Mouse (Mus musculus) fibroblast of lung, adult 2 months (primary cell): ENCODE data around the gene Lmx1b.

Source experiments
- DNase-seq: peaks from one replicate; pipeline ENCODE4 v3.0.0-alpha.2; 2011; ENCODE audit warnings: low read depth

Gene Lmx1b

DNA sequence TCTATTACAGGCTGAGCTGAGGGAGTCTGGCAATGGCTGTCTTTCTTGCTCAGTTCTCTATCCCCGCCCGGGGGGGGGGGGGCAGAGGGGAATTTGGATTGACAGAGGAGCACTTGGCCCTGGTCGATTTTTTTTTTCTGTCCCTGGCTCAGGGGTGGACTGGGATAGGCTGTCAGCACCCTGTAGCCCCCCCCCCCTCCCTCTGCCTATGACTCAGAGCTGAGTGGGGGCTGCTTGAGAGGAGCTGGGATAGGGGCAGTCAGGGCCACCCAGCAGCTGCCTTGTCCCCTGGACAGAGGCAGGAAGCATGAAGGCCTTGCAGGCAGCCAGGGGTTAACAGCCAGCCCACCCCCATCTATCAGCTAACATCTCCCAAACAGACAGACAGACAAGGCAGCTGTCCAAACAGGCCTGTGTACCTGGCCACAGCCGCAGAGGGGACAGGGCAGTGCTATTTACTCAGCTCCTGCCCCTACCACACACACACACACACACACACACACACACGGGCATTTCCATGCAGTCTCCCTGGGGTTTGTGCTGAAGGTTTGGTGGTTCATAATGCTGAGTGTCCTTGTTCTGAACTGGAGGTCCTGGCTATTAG, 57.8 kb downstream of the Lmx1b start:
- no peak for DNase-seq

DNA sequence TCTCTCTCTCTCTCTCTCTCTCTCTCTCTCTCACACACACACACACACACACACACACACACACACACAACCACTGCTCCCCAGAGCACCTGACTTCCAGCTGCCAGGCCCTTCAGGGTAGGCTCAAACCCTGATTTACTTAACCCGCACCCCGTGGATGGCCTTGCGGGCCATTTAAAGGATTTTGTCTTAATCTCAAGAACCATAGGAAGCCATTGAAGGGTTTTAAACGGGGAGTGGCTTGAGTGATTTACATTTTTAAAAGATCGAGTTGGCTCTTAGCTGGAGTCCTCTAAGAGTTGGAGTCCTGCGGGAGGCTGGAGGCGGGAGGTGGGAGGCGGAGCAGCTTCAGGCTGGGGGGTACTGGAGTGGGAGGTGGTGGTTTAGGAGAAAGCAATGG, 58.4 kb downstream of the Lmx1b start:
- DNase-seq = no peak

DNA sequence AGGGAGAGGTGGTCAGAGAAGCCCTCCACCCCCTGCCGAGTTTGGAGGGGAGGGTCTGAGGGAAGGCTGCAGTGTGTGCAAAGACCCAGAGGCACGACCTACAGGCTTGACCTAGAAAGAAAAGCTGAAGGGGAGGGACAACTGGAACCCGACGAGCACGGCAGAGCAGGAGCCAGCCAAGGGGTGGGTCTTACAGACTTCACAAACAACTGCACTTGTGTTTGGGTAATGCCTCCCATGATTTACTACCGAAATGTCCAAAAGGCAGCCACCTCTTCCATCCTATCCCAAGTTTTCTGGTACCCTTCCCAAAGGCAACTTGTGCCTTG, 58.9 kb downstream of the Lmx1b start:
- DNase-seq = no peak

DNA sequence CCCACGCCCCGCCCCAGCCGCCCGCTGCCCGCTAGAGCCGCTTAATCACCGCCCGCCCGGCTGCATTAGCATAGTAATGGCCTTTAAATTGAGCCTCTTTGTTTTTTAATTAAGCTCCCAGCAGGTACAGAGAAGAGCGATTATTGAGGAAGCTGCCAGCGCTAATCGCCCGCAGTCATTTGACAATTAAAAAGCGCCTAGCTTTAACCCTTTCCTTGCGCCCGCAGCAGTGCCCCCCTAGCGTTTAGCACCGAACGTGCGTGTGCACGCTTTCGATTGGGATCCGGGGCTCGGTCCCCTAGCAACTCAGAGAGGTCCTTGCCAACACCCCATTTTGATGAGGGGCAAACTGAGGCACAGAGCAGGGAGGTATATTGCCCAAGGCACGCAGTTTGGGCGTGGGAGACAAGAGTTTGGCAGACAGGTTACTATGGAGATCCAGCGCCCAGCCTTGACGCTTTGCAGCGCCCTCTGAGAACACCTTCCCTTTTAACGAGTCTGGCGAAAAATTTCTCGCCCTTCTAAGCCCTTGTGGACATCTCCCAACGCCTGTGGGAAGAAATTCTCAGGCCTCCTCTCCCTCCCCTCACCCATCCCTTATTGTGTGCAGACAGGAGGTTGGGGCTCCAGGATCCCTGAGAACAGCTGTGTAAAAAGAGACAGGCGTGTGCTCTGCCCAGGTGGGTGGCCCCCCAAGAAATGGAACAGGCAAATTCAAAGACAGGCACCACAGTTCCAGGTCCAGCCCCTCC, 59.4 kb downstream of the Lmx1b start:
- DNase-seq = no peak

DNA sequence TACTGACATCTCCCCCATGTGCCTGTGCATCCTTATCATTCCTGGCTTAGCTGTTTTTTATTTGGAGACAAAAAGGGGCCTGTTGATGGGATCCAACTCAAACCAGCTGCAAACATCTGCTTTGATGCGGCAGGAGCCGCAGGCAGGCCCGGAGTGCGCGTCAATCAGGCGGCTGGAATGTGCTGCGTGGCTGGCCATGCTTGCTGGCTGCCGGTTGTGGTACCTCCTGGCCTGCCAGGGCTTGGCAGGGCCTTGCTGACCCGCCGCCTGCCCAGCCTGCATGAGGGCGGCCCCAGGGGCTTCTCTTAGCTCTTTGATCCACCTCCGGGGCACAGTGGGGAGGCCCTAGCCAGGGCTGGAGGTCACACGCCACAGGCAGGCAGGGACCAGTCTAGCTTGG, 64.9 kb downstream of the Lmx1b start:
- no peak for DNase-seq

DNA sequence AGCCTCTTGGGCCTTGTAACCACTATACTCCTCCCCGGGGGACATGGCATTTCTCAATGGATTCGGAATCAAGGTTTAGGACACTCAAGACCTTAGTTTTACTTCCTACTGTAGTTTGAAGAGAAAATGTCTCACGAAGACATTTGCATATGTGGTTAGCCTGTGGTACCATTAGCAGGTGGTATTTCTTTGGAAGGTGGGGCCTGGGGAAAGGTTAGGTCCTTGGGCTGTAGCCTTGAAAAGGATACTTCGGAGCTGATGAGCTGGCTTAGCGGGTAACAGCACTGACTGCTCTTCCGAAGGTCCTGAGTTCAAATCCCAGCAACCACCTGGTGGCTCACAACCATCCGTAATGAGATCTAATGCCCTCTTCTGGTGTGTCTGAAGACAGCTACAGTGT, 67.2 kb downstream of the Lmx1b start:
- DNase-seq = no peak

DNA sequence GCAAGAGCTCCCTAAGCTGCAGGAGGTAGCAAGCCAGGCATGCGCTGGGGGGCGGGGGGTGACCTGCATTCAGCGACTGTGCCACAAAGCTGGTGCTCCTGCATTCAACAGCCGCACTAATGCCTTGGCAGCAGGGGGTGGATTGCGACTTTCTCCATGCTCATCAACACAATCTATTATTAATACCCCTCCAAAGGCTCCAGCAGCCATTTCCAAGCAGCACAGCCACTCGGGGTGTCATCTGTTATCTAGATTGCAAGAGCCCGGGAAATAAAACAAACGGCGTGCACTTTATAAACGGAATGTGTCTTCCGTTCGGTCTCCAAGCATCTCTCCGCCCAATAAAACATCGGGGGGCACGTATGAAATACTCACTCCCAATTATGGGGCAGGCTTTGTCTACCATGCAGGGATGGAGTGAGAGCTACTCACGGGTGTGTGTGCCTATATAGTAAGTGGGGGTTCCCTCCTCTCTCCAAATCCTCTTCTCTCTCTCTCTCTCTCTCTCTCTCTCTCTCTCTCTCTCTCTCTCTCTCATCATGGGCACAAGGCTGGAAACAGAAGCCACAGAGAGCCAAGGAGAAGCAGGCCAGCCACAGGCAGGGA, 69.0 kb downstream of the Lmx1b start:
- no peak for DNase-seq

DNA sequence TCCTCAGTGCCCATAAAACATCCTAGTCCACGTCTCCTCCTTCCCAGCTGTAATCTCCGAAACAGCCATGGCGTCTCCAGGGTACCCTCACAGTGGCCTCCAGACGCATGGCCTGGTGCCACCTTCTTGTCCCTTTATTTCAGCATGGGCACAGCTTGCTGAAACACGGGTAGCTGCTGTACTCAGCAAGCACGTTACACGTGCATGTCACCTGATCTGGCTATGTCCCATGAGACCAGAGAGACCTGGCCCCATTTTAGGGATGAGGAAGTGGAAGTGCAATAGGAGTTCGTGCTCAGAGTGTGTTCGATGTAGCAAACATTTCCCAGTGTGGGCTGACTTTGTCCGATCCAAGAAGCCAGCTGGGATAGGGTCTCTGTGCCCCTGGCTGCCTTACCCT, 70.6 kb downstream of the Lmx1b start:
- DNase-seq = no peak

DNA sequence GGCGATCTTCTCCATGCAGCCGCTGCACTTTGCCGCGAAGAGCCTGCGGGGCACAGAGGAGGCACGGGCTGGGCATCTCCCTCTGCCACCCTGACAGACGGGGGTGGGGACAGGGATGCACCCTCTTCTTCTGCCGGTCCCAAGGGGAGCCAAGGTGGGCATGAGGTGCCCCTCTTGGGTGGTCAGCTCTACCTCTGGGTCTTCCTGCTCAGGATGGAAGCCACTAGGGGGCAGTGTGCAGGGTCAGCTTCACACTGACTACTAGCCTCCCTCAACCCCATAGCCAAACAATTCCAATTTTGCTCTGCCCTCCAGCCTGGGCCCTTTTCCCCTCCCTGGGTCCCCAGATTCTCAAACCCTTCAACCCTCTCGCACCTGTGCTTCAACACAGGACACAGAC, 71.1 kb downstream of the Lmx1b start:
- DNase-seq = no peak

DNA sequence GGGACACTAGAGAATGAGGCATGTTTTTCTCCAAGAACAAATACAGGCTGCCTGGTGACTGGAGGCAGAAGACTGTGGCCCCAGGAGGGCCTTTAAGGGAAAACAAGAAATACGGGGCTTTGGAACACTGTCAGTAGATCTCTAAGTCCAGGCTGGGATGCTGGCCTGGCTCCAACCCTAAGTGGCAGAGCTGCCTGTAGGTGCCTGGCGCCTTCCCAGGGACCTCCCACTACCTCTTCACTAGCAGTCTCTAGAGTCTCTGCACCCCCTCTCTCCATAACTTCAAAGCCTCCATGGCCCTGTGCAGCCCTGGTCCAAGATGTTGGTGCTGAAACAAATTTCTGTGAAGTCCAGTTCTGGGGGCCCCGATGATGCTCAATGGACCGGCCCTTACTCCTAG, 74.4 kb downstream of the Lmx1b start:
- no peak for DNase-seq

DNA sequence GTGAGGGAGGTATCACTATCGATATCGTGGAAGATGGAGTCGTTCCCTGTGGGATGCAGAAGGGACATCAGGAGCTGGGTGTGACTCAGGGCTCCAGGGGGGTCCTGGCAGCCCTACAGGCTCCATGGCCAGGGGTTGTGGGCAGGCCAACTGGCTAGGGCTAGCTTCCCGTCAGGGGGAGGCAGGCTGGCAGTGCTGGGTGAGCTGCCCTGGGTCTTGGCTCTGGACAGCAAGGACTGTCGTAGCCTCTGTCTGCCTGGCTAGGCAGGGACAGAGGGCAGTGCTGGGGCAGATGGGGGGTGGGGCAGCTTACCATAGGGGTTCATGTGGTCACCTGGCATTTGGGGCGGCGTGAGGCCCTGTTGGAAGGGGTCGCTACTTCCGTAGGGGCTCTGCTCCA, 75.6 kb downstream of the Lmx1b start:
- no peak for DNase-seq

DNA sequence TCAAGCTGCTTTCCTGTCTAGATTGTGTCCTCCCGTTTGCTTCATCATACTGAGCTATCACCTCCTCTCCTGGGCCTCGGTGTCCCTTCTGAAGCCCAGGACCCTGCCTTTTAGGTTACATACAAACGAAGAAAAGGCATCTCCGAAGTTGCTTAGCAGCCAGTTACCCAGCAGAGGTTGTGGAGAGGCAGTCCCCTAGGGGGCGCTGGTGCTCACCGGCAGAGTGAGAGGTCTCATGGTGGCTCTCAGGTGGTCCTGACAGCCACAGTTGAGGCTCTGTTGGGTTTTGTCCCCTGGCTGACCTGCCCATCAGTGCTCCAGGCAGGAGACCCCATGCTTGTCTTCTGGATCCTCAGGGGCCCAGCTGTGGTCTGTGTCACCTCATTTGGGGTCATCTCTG, 80.6 kb downstream of the Lmx1b start:
- DNase-seq = no peak

DNA sequence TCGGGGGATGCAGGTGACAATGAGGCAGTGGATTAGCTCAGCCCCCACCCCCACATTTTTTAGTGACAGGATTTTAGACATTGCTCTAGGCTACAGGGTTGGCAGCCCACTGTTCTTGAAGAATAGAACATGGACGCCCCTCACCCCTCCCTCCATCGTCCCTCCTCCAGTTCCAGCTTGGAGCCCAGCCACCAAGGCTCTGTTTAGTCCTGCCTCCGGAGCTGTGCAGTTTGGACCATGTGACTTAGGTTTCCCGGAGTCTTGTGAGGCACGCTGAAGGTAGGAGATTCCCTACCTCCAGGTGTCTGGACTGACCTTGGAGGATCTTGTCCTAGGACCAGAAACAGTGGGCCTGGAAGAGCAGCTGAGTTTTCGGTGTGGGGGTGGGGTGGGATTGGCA, 81.0 kb downstream of the Lmx1b start:
- DNase-seq = no peak

DNA sequence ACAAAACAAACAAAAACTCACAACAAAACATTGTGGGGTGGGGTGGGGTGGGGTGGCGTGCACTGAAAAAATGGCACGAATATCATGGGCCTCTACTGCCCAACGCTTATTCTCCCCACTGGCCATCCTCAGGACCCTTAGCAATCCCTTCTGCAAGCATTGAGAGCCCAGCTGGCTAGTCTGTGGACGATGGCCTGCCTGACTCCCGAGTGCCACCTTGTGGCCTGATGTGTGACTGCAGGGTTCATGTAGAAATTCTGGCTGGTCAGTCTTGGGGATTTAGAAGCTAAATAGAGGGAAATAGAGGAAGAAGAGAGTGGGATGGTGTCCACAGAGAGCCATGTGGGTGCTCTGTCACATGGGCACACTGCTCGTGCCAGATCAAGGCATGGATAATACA, 82.1 kb downstream of the Lmx1b start:
- DNase-seq = peak; percentile 26

DNA sequence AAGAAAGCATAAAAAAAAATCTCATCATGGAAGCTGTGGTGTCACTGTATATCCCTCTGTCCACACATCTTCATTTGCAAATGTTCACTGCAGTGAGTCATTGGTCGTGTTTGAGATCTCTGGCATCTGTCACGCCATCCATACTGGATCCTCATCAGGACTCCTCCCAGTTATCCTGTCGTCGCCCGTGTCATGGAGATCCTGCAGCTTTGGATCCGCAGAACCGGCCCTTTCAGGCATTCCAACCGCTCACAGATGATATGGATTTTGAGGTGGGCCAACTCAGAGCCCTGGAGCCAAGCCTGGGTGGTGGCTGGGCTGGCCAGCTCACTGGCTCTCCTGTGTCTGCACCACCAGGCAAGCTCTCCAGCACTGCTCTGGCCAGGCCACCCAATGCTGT, 84.7 kb downstream of the Lmx1b start:
- peak; percentile 10 for DNase-seq

DNA sequence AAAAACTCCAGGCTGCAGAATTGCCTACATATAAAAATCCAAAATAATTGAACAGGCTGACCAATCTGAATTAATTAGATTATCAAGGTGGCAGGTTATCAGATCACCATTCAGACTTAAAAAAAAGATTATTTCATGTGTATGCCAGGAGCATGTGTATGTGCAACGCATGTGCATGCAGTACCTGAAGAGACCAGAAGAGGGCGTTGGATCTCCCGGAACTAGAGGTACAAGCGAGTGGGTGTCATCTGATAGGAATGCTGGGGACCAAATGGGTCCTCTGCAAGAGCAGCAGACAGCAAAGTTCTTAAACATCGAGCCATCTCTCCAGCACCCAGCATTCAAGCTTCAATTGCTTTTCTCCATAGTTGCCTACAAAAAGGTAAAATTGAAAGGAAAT, 87.6 kb downstream of the Lmx1b start:
- DNase-seq = no peak

DNA sequence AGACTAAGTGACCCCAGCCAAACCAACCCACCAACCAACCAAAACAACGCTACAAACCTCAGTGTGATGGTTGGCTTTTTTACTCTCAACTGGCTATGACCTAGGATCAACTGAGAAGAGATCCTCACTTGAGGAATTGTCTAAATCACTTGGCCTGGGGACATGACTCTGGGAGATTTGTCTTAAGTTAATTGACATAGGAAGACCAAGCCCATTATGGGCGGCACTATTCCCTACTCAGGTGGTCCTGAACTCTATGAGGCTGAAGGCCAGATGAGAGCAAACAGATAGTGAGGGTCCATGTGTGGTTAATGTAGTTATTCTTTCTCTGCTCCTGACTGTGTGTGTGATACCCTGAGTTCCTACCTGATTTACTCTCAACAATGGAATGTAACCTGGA, 92.7 kb downstream of the Lmx1b start:
- DNase-seq = no peak

DNA sequence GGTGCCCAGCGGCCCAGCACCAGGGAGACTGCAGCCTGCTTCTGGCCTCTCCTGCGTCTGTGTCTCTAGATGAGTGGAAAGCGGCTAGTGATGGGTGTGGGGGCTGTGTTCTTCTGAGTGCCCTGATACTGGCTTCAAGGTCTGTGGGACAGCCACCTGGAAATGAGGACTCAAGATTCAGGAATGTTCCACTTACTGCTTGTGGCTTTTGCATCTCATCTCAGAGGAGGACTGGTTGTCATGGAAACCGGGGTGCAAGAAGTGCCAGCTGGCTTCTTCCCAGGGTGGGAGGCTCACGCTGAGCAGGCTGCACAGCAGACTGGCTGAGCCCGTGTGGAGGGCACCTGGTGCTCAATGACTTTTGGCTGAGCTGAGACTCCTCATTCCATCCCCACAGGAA, 93.4 kb downstream of the Lmx1b start:
- peak; percentile 36 for DNase-seq

DNA sequence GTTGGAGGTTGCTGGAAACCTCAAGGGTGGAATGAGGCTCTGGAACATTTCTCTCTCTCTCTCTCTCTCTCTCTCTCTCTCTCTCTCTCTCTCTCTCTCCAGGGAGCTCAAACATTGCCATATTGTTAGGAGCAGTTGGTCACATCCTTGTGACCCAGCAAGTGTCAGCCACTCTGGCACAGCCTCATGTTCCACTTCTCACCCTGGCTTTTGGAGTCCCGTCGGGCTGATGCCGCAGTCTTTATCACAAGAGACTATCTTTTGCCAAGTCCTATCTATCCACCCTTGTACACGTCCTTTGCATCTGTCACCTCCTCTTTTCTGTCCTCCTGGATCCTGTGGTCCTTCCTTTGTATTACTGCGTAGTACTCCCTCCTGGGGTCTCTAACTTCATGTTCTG, 94.3 kb downstream of the Lmx1b start:
- DNase-seq = no peak

DNA sequence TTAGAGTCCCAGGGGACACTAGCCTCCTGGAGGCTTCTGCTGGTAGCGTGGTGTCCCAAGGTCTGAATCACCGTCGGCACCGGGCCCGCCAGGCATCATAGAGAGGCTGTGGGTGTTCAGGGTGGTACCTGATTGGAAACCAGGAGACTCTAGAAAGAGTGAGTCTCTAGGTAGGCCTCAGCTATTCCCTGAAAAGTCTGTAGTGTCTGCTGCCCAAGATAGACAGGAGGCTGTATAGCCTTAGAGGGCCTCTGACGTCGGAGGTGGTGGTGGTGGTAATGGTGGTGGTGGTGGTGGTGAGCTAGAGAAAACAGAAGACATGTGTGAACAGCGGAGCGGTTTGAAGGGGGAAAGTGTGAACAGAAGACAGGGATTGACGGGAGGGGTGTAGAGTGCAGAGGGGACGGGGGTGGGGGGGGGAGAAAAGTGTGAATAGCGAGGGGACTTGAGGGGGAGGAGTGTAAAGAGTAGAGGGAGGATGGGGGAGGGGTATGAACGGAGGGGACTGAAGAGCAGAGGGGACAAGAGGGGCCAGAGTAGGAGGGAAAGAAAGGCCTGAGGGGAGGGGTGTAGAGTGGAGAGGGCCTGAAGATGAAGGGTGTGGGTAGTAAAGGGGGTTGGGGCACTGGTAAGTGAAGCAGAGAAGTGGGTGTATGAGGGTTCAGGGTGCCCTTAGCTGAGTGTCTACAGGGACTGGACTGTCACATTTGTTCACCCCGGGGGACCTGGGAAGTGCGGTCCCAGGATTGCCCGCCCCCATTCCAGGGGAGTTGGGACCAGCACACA, 95.3 kb downstream of the Lmx1b start:
- DNase-seq = no peak

DNA sequence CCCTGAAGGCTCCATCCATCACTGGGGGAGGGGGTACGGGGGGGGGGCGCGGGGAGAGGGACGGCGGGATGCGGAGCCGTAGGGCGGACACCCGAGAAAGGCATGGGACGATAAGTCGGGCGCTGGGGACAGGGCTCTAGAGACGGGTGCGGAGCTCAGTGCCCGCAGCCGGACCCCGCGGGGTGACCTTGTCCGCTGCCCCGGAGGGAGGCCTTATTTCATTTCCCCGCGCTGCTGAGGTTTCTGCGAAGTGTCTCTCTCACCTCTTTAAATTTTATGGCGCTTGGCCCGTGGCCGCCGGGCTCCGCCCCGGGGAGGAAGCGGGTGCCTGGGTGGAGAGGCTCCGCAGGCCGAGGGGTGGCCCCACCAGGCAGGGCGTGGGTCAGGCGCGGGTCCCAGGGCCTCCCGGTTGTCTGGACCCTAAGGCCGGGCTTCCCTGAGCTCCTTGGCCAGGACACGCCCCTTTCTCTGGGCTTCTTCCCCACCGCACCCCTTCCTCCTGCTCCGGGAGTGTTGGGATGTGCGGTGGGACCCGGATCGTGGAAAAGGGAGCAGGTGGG, 96.0 kb downstream of the Lmx1b start:
- DNase-seq = no peak

DNA sequence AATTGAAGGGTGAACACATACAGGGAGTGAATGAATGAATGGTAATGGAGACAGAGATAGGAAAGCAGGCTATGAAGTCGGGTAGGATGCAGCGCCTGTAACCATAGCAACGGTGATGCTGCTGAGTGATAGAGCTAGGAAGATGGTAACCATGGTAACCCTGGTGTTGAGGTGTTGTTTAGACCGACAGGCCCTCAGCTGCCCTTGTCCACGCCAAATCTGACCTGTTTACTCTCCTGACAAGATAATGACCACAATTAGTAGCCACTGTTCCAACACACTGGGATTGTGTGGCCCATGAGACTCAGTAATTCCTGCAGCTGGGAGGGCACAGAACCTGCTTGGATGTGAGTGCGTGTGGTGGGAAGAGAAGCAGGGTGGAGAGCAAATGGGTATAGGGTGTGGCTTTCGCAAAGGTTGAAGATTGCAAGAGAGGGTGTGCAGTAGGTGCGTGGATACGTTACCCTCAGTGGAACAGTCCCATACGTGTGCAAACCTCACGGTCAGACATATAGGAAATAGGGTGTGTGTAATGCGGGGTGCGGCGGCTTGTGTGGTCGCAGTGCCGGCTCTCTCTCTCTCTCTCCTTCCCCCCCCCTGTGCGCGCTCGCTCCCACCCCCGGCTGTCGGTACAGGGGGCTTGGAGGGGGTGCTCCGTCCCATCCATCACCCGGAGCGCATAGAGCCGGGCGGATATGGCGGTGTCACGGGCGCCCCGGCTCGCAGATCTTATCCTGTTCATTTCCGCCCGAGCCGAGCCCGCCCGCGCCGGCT, 96.7 kb downstream of the Lmx1b start:
- DNase-seq = no peak
